Mouse (Mus musculus) heart, adult 2 months (tissue): Measurements from ENCODE around the gene Gm38392. TPM values are rescaled to one million over a fixed set of nuclear protein-coding genes. Genes with fewer than 3 reads are reported as not detected.

Source experiments
- DNase-seq, 2 experiments: peaks; one replicate each; pipeline ENCODE4 v3.0.0; 2021
- H3K27ac ChIP-seq: fragments of 200-600 bp; 2 replicates; pipeline ENCODE4 v1.8.1; 2022
- H3K27me3 ChIP-seq: fragments of 200-500 bp; 2 replicates; pipeline ENCODE4 v1.6.1; 2012; ENCODE audit warnings: mild to moderate bottlenecking, low read length, inconsistent platforms, mixed read lengths; ENCODE audit not compliant: control insufficient read depth, insufficient read depth
- H3K36me3 ChIP-seq: fragments of 200-500 bp; 2 replicates; pipeline ENCODE4 v1.6.1; 2012; ENCODE audit warnings: low read length, inconsistent platforms; ENCODE audit not compliant: control insufficient read depth, insufficient read depth
- H3K4me1 ChIP-seq: fragments of 200-500 bp; 2 replicates; pipeline ENCODE4 v1.6.1; 2011; ENCODE audit warnings: low read length; ENCODE audit not compliant: control insufficient read depth, insufficient read depth
- H3K4me3 ChIP-seq: fragments of 200-600 bp; 2 replicates; pipeline ENCODE4 v1.8.1; 2022
- H3K79me2 ChIP-seq: fragments of 200-500 bp; replicated peaks from 2 replicates; pipeline ENCODE4 v1.6.1; 2012; ENCODE audit warnings: mild to moderate bottlenecking, inconsistent platforms, low read length, moderate library complexity, mixed read lengths; ENCODE audit not compliant: control insufficient read depth, insufficient read depth
- H3K9ac ChIP-seq: fragments of 200-500 bp; 2 replicates; pipeline ENCODE4 v1.6.1; 2012; ENCODE audit warnings: low read depth, mild to moderate bottlenecking, control low read depth, inconsistent platforms, low read length, mixed read lengths
- CTCF ChIP-seq: fragments of 200-600 bp; IDR thresholded peaks from 2 replicates; pipeline ENCODE4 v1.8.1; 2022; ENCODE audit warnings: antibody characterized with exemption, mild to moderate bottlenecking, moderate library complexity
- EP300 ChIP-seq: fragments of 200-500 bp; IDR thresholded peaks from 2 replicates; pipeline ENCODE4 v1.6.1; 2011; ENCODE audit warnings: low read depth, low read length, control low read depth; ENCODE audit not compliant: insufficient read depth
- POLR2A ChIP-seq: fragments of 200-500 bp; IDR thresholded peaks from 2 replicates; pipeline ENCODE4 v1.6.1; 2011; ENCODE audit warnings: mild to moderate bottlenecking, low read depth, low read length, control low read depth; ENCODE audit not compliant: insufficient read depth
- whole genome bisulfite sequencing: fragments of 180-500 bp; shearing (Covaris S2); methylation state at CpG from one replicate; pipeline ENCODE4 v1.1.7; 2018; 5-methylcytosine and 5-hydroxymethylcytosine counted together
- intact Hi-C: fragments of 180-260 bp; cut with DNase I; formaldehyde crosslinking; loops from one replicate; pipeline ENCODE4 v1.15.1; 2025
- polyA plus RNA-seq: library from polyadenylated mRNA; depleted of rRNA; stranded (reverse); fragments of >200 nt; gene quantifications from 2 replicates; pipeline ENCODE4 v1.2.3, GENCODE M21; 2012
- total RNA-seq, 2 experiments: library from RNA; stranded (reverse); gene quantifications; 2 replicates each; pipeline ENCODE4 v1.2.3; 2021

The Gm38392 gene
- total and polyA plus RNA-seq, 3 experiments, result 0.26 to 0.27 TPM; not detected in 1

DNA sequence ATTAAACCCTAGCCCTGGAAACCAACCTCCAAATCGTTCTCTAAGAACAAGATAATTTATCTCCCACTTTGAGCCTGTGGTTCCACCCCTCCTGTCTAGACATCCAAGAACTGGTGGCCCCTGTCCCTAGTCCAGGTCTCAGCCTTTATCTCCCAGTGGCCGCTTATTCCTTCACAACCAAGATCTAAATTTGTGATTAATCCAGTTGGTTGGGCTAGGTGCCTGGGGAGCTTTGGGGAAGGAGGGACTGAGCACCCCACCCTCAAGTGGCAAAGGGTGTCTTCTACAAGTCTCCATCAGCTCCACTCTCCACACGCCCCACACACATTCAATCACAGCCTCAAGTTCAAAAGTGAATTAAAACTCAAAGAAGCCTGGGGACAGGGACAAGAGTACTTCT is 80.5 kb downstream of the Gm38392 start:
- Histone ChIP-seq H3K27ac (no peak overlapping the region), H3K27me3 (peaks cover 37% of the 10 kb centered on the region), H3K9ac (no peak overlapping the region), H3K4me1 (no peaks in the 10 kb centered on the region), H3K79me2 (no peaks in the 10 kb centered on the region), H3K36me3 (no peaks in the 10 kb centered on the region), H3K4me3 (no peak overlapping the region)
- DNase-seq, result no peak
- TF ChIP-seq EP300, result no peak
- intact Hi-C loops, result no loop called here
- 8% methylated on average over 3 of the region's 3 CpGs for WGBS

DNA sequence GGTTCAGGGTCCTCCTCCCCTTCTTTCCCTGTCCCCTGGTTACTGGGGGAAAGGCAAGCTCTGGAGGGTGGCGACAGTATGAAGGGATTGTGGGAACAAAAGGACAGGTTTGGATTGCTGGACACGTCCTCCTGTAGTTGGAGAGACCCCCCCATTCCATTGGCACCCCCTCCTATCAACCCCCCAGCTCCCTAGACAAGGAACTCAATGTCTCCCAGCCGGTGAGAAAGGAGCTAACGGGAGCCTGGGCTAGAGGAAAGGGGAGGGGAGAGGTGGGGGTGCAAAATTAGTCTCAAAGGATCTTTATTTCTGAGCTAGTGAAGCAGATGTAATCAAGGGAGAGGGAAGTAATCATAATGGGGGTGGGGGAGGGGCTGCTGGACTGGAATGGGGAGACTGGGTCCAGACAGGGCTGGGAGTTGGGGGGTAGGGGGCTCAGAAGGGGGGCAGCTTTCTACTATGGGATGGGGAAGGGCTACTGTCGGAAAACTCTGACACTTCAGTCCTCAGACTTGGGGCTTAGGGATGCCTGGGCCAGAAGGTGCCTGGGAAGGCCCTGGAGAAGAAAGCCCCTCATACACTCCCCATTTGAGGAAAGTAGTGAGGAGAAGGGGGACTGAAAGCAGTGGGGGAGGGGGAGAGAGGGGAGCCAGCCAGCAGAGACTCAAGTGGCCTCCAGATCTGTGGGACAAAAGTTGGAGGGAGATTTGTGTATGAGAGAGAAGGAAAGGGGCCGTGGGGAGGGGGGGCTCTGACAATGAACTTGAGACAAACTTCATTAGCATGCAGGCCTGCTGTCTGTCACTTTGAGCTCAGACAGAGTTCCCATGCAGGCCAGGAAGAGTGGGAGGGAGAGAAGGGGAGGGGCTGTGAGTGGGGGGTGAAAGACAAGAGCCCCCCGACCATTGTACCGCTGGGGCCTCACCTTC is 81.2 kb downstream of the Gm38392 start:
- no peak for TF ChIP-seq POLR2A
- TF ChIP-seq CTCF, result no peak
- TF ChIP-seq EP300, result no peak
- Histone ChIP-seq H3K4me1 (no peaks in the 10 kb centered on the region), H3K27ac (no peak overlapping the region), H3K79me2 (no peaks in the 10 kb centered on the region), H3K27me3 (peaks cover 42% of the 10 kb centered on the region), H3K36me3 (no peaks in the 10 kb centered on the region), H3K9ac (no peak overlapping the region), H3K4me3 (no peak overlapping the region)
- 6% methylated on average over 8 of the region's 8 CpGs for WGBS
- intact Hi-C loops, result no loop called here
- DNase-seq, result no peak

DNA sequence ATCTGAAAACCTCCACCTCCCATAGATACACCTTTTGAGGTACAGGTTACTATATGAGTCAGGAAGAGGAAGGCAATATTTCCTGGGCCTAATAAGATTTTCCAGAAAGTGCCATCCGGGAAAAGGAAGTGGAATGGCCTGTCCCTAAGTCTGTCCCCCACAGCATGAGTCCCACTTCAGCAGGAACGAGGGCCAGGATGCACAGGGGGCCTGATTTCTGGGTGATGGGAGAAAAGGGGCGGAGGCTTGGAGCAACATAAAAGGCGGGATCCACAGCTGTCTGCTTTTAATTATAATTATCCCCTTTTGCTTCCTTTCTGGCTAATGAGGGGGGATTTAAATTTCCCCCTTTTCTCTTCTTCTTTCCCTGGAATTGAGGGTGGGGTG is 81.8 kb downstream of the Gm38392 start:
- H3K79me2 ChIP-seq, result no peaks in the 10 kb centered on the region
- H3K27me3 ChIP-seq, result peaks cover 47% of the 10 kb centered on the region
- no peak for TF ChIP-seq POLR2A
- TF ChIP-seq CTCF, result no peak
- TF ChIP-seq EP300, result no peak
- no peak overlapping the region for H3K4me3 ChIP-seq
- H3K9ac ChIP-seq, result no peak overlapping the region
- intact Hi-C loops, result no loop called here
- 15% methylated on average over 4 of the region's 4 CpGs for whole genome bisulfite sequencing
- DNase-seq, result no peak
- H3K27ac ChIP-seq, result no peak overlapping the region
- no peaks in the 10 kb centered on the region for H3K36me3 ChIP-seq
- no peaks in the 10 kb centered on the region for H3K4me1 ChIP-seq

DNA sequence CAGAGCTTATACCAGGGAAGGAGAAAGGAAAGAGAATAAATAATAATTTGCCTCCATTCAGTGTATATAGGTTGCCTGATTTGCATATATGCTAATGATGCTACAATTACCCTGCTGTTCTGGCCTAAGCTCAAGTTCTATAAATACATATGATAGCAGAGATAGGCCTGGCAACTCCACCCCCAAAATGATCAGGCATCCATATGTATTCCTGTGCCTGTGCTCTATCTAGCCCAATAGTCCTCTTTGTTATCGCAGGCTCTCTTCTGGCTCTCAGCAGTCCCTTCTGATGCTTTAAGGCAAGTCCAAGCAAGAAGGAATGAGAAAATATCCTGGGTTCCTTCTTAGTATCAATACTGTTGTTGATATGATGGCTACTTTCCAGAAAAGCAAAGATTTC is 82.3 kb downstream of the Gm38392 start:
- H3K27me3 ChIP-seq, result peaks cover 45% of the 10 kb centered on the region
- no peak overlapping the region for H3K27ac ChIP-seq
- no peaks in the 10 kb centered on the region for H3K36me3 ChIP-seq
- H3K4me1 ChIP-seq, result no peaks in the 10 kb centered on the region
- H3K79me2 ChIP-seq, result no peaks in the 10 kb centered on the region
- WGBS, result 50% methylated on average over 1 of the region's 1 CpGs
- TF ChIP-seq EP300, result no peak
- TF ChIP-seq CTCF, result no peak
- TF ChIP-seq POLR2A, result no peak
- DNase-seq, result no peak
- no peak overlapping the region for H3K4me3 ChIP-seq
- H3K9ac ChIP-seq, result no peak overlapping the region
- intact Hi-C loops, result no loop called here

DNA sequence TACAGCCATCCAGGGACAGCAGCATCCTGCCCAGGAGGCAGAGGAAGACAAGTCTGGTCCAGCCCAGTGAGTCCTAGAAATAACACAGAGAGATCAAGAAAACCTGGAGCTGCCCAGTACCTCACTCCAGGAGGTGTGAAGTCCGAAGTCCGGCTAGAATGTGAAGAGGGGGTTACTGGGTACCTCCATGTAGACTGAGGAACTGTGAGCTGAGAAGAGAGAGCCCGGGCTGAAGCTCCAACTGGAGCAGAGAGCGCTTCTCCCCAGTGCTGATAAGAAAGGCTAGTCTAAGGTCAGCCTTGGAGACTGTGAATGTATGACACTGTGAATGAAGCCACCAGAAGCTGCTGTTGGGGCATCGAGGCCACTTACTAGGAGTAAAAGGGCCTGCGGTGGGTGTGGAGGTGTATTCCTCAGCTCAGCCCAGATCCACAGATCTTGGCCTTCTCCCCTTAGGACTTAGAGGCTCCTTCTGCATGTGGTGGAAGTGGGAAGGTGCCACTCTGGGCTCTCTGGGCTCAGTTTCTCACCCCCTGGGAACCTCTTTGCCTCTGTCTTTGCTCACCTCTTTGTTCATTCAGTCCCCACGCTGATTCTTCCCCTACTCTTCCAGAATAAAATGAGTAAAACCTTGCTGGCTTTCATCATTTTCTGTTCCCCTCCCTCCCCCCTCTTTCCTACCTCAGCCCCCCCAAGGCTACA is 82.9 kb downstream of the Gm38392 start:
- H3K79me2 ChIP-seq, result no peaks in the 10 kb centered on the region
- H3K4me3 ChIP-seq, result no peak overlapping the region
- intact Hi-C loops, result no loop called here
- H3K27me3 ChIP-seq, result peaks cover 43% of the 10 kb centered on the region
- H3K4me1 ChIP-seq, result no peaks in the 10 kb centered on the region
- DNase-seq, result no peak
- no peak overlapping the region for H3K27ac ChIP-seq
- H3K9ac ChIP-seq, result no peak overlapping the region
- H3K36me3 ChIP-seq, result no peaks in the 10 kb centered on the region
- no peak for TF ChIP-seq CTCF
- no peak for TF ChIP-seq POLR2A
- TF ChIP-seq EP300, result no peak
- 8% methylated on average over 7 of the region's 7 CpGs for WGBS

DNA sequence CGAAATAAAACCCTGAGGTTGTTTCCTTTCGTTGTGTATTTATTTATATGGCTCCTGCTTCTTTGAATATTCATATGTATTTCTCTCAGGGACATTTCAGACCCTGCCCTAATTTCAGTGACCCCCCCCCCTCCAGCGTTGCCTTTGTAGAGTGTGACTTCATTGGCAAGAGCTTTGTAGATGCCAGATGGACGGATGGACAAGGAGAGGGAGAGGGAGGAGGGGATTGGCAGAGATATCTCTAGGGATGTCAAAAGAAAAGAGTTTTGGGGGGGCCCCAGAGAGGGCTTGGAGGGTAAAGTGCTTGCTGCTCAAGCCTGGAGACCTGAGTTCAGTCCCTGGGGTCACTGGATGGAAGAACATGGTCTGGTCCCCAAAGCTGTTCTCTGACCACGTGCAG is 83.6 kb downstream of the Gm38392 start:
- peaks cover 46% of the 10 kb centered on the region for H3K27me3 ChIP-seq
- no peak for DNase-seq
- H3K4me1 ChIP-seq, result no peaks in the 10 kb centered on the region
- TF ChIP-seq POLR2A (no peak), CTCF (no peak), EP300 (no peak)
- intact Hi-C loops, result no loop called here
- no peak overlapping the region for H3K27ac ChIP-seq
- H3K36me3 ChIP-seq, result no peaks in the 10 kb centered on the region
- WGBS, result 12% methylated on average over 5 of the region's 5 CpGs
- H3K4me3 ChIP-seq, result no peak overlapping the region
- no peaks in the 10 kb centered on the region for H3K79me2 ChIP-seq
- no peak overlapping the region for H3K9ac ChIP-seq
